ENCODE assay signal across 34 mouse cellular contexts in genomic region chr12:76495381-76495780, GRCm38 (mm10).
"Had no signal": no experiment of that assay in that cellular context is flagged by ENCODE, and none has a peak within 500 bp of the region (broad histone marks: within the 10 kb centered on the region; RNA-seq: fewer than 3 reads in every experiment).

No protein-coding gene starts in this region.

- H3K27ac ChIP-seq: heart, embryonic 13.5 days; heart, embryonic 15.5 days; hindbrain, embryonic 10.5 days; hindbrain, embryonic 12.5 days; hindbrain, embryonic 13.5 days; hindbrain, embryonic 14.5 days; hindbrain, embryonic 15.5 days; hindbrain, postnatal 0 days; intestine, embryonic 15.5 days; kidney, embryonic 15.5 days; kidney, postnatal 0 days; layer of hippocampus, adult 2 months; left cerebral cortex, adult 2 months had no signal

- DNase-seq: heart, postnatal 10 days; heart, postnatal 14 days; heart, postnatal 36 days; heart, postnatal 4 days; kidney, adult 11 months; kidney, adult 18-20 months; kidney, adult 2 months; kidney, adult 8-10 months; kidney, adult 9 months; kidney, postnatal 10 days; kidney, postnatal 14 days; kidney, postnatal 25 days; kidney, postnatal 36 days; kidney, postnatal 4 days; layer of hippocampus, adult 9-11 months; layer of hippocampus, postnatal 36 days had no signal

- H3K27me3 ChIP-seq: heart, embryonic 12.5 days; heart, embryonic 15.5 days; hindbrain, embryonic 12.5 days; intestine, embryonic 15.5 days had no signal

- H3K36me3 ChIP-seq: heart, embryonic 12.5 days; heart, embryonic 13.5 days; heart, embryonic 15.5 days; hindbrain, embryonic 10.5 days; hindbrain, embryonic 12.5 days; hindbrain, embryonic 13.5 days; hindbrain, embryonic 15.5 days; intestine, embryonic 15.5 days; kidney, embryonic 15.5 days had no signal

- H3K4me1 ChIP-seq: hindbrain, embryonic 12.5 days; hindbrain, embryonic 13.5 days; hindbrain, embryonic 15.5 days had no signal

- ATAC-seq: hindbrain, embryonic 16.5 days; hindbrain, postnatal 0 days; inflammation-experienced regulatory T-cells, adult 6 months; intestine, embryonic 16.5 days; intestine, postnatal 0 days had no signal

- H3K9me3 ChIP-seq: heart, embryonic 12.5 days; heart, embryonic 15.5 days; hindbrain, embryonic 15.5 days; intestine, embryonic 15.5 days; kidney, embryonic 15.5 days had no signal

- H3K9ac ChIP-seq: heart, embryonic 12.5 days; heart, embryonic 15.5 days; hindbrain, embryonic 12.5 days; hindbrain, embryonic 13.5 days; hindbrain, embryonic 14.5 days; hindbrain, embryonic 15.5 days; intestine, embryonic 15.5 days; kidney, embryonic 15.5 days had no signal

- H3K4me3 ChIP-seq: heart, embryonic 12.5 days; heart, embryonic 13.5 days; heart, embryonic 15.5 days; hindbrain, embryonic 10.5 days; hindbrain, embryonic 12.5 days; hindbrain, embryonic 13.5 days; hindbrain, embryonic 15.5 days; intestine, embryonic 15.5 days; kidney, embryonic 15.5 days; layer of hippocampus, adult 2 months; left cerebral cortex, adult 2 months had no signal

- H3K4me2 ChIP-seq: heart, embryonic 15.5 days; hindbrain, embryonic 12.5 days; hindbrain, embryonic 13.5 days; hindbrain, embryonic 14.5 days; intestine, embryonic 15.5 days had no signal
